ENCODE assay signal across 22 mouse cellular contexts in the genomic region with DNA sequence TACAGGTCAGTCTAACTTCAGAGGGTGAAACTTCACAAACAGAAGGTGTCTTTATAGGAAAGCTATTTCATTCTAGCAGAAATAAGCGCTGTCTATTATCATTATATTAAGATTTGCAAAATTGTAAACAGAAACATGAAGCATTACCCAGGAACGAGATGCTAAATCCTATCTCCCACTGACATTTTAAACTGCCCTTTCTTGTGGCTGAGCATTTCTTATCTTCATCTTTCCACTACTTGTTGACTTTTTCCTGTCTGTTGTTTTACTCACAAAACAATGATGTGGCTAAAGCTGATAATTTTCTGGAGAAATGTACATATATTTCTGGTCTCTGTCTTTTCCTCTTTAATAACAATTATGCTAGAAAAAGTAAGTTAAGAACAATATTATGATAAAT.
"Had no signal": no experiment of that assay in that cellular context is flagged by ENCODE, and none has a peak within 500 bp of the region (broad histone marks: within the 10 kb centered on the region; RNA-seq: fewer than 3 reads in every experiment).

No protein-coding gene starts in this region.

- H3K4me3 ChIP-seq: liver, embryonic 15.5 days; lung, embryonic 15.5 days; midbrain, embryonic 13.5 days; myocyte; neural tube, embryonic 13.5 days; neural tube, embryonic 15.5 days had no signal

- DNase-seq: liver, postnatal 0 days; lung, adult 2 months; lung, postnatal 14 days; lung, postnatal 36 days; retina, postnatal 1 day; right cerebral cortex, adult 18-20 months; right cerebral cortex, postnatal 25 days; right cerebral cortex, postnatal 4 days; spleen, adult 18-20 months; thymus, adult 18-20 months; thymus, postnatal 14 days; thymus, postnatal 36 days had no signal

- ATAC-seq: liver, postnatal 0 days; lung, postnatal 0 days; midbrain, embryonic 13.5 days; midbrain, embryonic 16.5 days had no signal

- H3K9ac ChIP-seq: liver, embryonic 15.5 days; liver, postnatal 0 days; lung, embryonic 15.5 days; midbrain, embryonic 13.5 days; neural tube, embryonic 13.5 days; neural tube, embryonic 15.5 days had no signal

- H3K27me3 ChIP-seq: liver, embryonic 15.5 days; lung, embryonic 15.5 days; midbrain, embryonic 13.5 days; neural tube, embryonic 13.5 days; neural tube, embryonic 15.5 days had no signal

- H3K4me2 ChIP-seq: liver, embryonic 15.5 days; lung, embryonic 15.5 days; midbrain, embryonic 11.5 days; midbrain, embryonic 13.5 days; neural tube, embryonic 13.5 days; neural tube, embryonic 15.5 days had no signal

- H3K27ac ChIP-seq: liver, embryonic 15.5 days; lung, embryonic 15.5 days; macrophage; midbrain, embryonic 13.5 days; neural tube, embryonic 13.5 days; neural tube, embryonic 15.5 days had no signal

- H3K36me3 ChIP-seq: liver, embryonic 15.5 days; lung, embryonic 15.5 days; midbrain, embryonic 13.5 days; neural tube, embryonic 13.5 days; neural tube, embryonic 15.5 days had no signal

- H3K4me1 ChIP-seq: liver, embryonic 15.5 days; lung, embryonic 15.5 days; midbrain, embryonic 13.5 days had no signal

- H3K9me3 ChIP-seq: liver, embryonic 15.5 days; lung, embryonic 15.5 days; midbrain, embryonic 13.5 days; neural tube, embryonic 13.5 days; neural tube, embryonic 15.5 days had no signal
